Mouse (Mus musculus) cerebellum, postnatal 14 days (tissue): Measurements from ENCODE around the gene Gm648.
"Not testable (repeated sequence)": the region's sequence is repeated elsewhere in the genome, so short reads cannot be mapped to it uniquely, and the experiment has no call there.

ENCODE experiments used
- DNase-seq, 2 experiments: peaks; one replicate each; pipeline ENCODE4 v3.0.0; 2021; ENCODE audit warnings: mixed read lengths in 2 of 2

The Gm648 gene

GRCm38 (mm10) chrX:56549506-56549905 is at the start of gene Gm648:
TSS of gene Gm648 (minus strand) at chrX:56549606.
- DNase-seq: no peak

- peak; percentile 92 for DNase-seq
These were observed 48.7 kb upstream of the Gm648 start, which contains the start of gene Mmgt1 for GRCm38 (mm10) chrX:56597887-56598640. TSS of gene Mmgt1 (minus strand) at chrX:56598069.

GRCm38 (mm10) chrX:56597219-56597886 is 47.9 kb upstream of the Gm648 start:
- DNase-seq: peak; percentile 26 to 33

GRCm38 (mm10) chrX:56578200-56578599 is 28.8 kb upstream of the Gm648 start:
- no peak for DNase-seq

- DNase-seq: peak; percentile 17 to 34
These were observed 23.1 kb upstream of the Gm648 start for GRCm38 (mm10) chrX:56572465-56572864.

- no peak for DNase-seq
These were observed 4.2 kb upstream of the Gm648 start for GRCm38 (mm10) chrX:56553584-56553983.

- DNase-seq: peak; percentile 33 to 51
These were observed 12.2 kb downstream of the Gm648 start for GRCm38 (mm10) chrX:56537162-56537561.

- peak; percentile 76 to 79 for DNase-seq
These were observed 18.1 kb downstream of the Gm648 start for GRCm38 (mm10) chrX:56531266-56531665.

GRCm38 (mm10) chrX:56524442-56524841 is 25.0 kb downstream of the Gm648 start, which contains the start of gene Gm10477:
TSS of gene Gm10477 (plus strand) at chrX:56524742.
- DNase-seq: not testable (repeated sequence)

GRCm38 (mm10) chrX:56497241-56497640 is 52.2 kb downstream of the Gm648 start:
- DNase-seq: peak; percentile 14 to 16
